Mouse (Mus musculus) adrenal gland, postnatal 10 days (tissue): Measurements from ENCODE around the gene Otub2. TPM values are rescaled to one million over a fixed set of nuclear protein-coding genes. Genes with fewer than 3 reads are reported as not detected.
"Not testable (repeated sequence)": the region's sequence is repeated elsewhere in the genome, so short reads cannot be mapped to it uniquely, and the experiment has no call there.

ENCODE experiments used
- DNase-seq: peaks from one replicate; pipeline ENCODE4 v3.0.0; 2021; ENCODE audit warnings: mixed read lengths
- total RNA-seq, 2 experiments: library from RNA; stranded (reverse); gene quantifications; 2 replicates each; pipeline ENCODE4 v1.2.3; 2021

Gene Otub2
- total RNA-seq, 2 experiments from 2014 or later: 3.6 to 4.4 TPM

- no peak for DNase-seq
These were observed 55.0 kb downstream of the Otub2 start, which contains the start of gene Ifi27l2a for GRCm38 (mm10) chr12:103443524-103443923. Gene Ifi27l2a, minus strand, starts transcription at chr12:103443680.

GRCm38 (mm10) chr12:103444261-103444660, 55.8 kb downstream of the Otub2 start:
- not testable (repeated sequence) for DNase-seq

- no peak for DNase-seq
These were observed 56.6 kb downstream of the Otub2 start for GRCm38 (mm10) chr12:103445060-103445459.

- DNase-seq: peak; percentile 0
These were observed 64.9 kb downstream of the Otub2 start for GRCm38 (mm10) chr12:103453361-103453760.

Other genes starting within 250 kb of the Otub2 start
- 1 to 10 TPM; 2.9 to 3.2 TPM for gene Prima1, start 146.5 kb upstream of the Otub2 start, total RNA-seq
- not detected for gene Fam181a, start 77.7 kb upstream of the Otub2 start, total RNA-seq
- gene Asb2, start 32.7 kb upstream of the Otub2 start, total RNA-seq: 10 to 100 TPM in 1 of 2 experiments, 1 to 10 TPM in 1; 5.5 to 20.3 TPM
- gene 9330161L09Rik, start 19.1 kb downstream of the Otub2 start, total RNA-seq: 1 to 10 TPM in 1 of 2 experiments, under 1 TPM in 1; 0.99 to 1.3 TPM
- gene Ddx24, start 37.1 kb downstream of the Otub2 start, total RNA-seq: 10 to 100 TPM; 94.4 to 99.7 TPM
- 1,000 to 10,000 TPM; 1,092 to 1,163 TPM for gene Ifi27, start 45.5 kb downstream of the Otub2 start, total RNA-seq
- 10 to 100 TPM; 15.6 to 16.8 TPM for gene Ifi27l2a, start 55.0 kb downstream of the Otub2 start, total RNA-seq
- not detected for gene Ifi27l2b, start 68.5 kb downstream of the Otub2 start, total RNA-seq
- 1 to 10 TPM; 2.3 to 3.2 TPM for gene Ppp4r4, start 143.6 kb downstream of the Otub2 start, total RNA-seq
- gene Serpina10, start 242.8 kb downstream of the Otub2 start, total RNA-seq: 10 to 100 TPM; 11.9 to 22.2 TPM